Mouse (Mus musculus): ENCODE data around the gene Lmf1. TPM values are rescaled to one million over a fixed set of nuclear protein-coding genes. Genes with fewer than 3 reads are reported as not detected.

The Lmf1 gene
- total and polyA plus RNA-seq, 2 experiments from 2014 or later = 17.8 to 28.1 TPM

- TF ChIP-seq CTCF (IDR thresholded peaks at IDR 0.05; ENCODE audit: low read depth) = no peak
- Histone ChIP-seq H3K27me3 (ENCODE audit: insufficient read depth, low read length) (no peaks in the 10 kb centered on the region), H3K4me1 (ENCODE audit: insufficient read depth) (0 out of 2 replicates have a peak, but pooled peaks cover 6% of the 10 kb centered on the region), H3K4me2 (ENCODE audit: low read depth) (no peak overlapping the region), H3K36me3 (ENCODE audit: insufficient read depth) (peaks cover 9% of the 10 kb centered on the region), H3K27ac (ENCODE audit: low read depth, low read length) (no peak overlapping the region), H3K4me3 (ENCODE audit: low read depth, low read length) (no peak overlapping the region), H3K9ac (no peak overlapping the region), H3K9me3 (ENCODE audit: low read length) (no peaks in the 10 kb centered on the region)
- WGBS = 84% methylated on average over 8 of the region's 8 CpGs
- DNase-seq (no peak), ATAC-seq (no peak)
Observed at GRCm38 (mm10) chr17:25583858-25584257, 5.0 kb downstream of the Lmf1 start.

GRCm38 (mm10) chr17:25584646-25585045, 5.8 kb downstream of the Lmf1 start:
- H3K27ac ChIP-seq (ENCODE audit: low read depth, low read length) = no peak overlapping the region
- H3K9ac ChIP-seq = no peak overlapping the region
- peaks cover 9% of the 10 kb centered on the region for H3K36me3 ChIP-seq (ENCODE audit: insufficient read depth)
- WGBS = 96% methylated on average over 9 of the region's 9 CpGs
- H3K9me3 ChIP-seq (ENCODE audit: low read length) = no peaks in the 10 kb centered on the region
- ATAC-seq (no peak), DNase-seq (no peak)
- TF ChIP-seq CTCF (IDR thresholded peaks at IDR 0.05; ENCODE audit: low read depth) = no peak
- no peak overlapping the region for H3K4me3 ChIP-seq (ENCODE audit: low read depth, low read length)
- H3K27me3 ChIP-seq (ENCODE audit: insufficient read depth, low read length) = no peaks in the 10 kb centered on the region
- no peak overlapping the region for H3K4me2 ChIP-seq (ENCODE audit: low read depth)
- 0 out of 2 replicates have a peak, but pooled peaks cover 5% of the 10 kb centered on the region for H3K4me1 ChIP-seq (ENCODE audit: insufficient read depth)

- H3K36me3 ChIP-seq (ENCODE audit: insufficient read depth) = peaks cover 9% of the 10 kb centered on the region
- ATAC-seq (no peak), DNase-seq (no peak)
- no peak overlapping the region for H3K27ac ChIP-seq (ENCODE audit: low read depth, low read length)
- TF ChIP-seq CTCF (IDR thresholded peaks at IDR 0.05; ENCODE audit: low read depth) = no peak
- H3K9ac ChIP-seq = no peak overlapping the region
- WGBS = 95% methylated on average over 6 of the region's 6 CpGs
- no peaks in the 10 kb centered on the region for H3K27me3 ChIP-seq (ENCODE audit: insufficient read depth, low read length)
- H3K4me3 ChIP-seq (ENCODE audit: low read depth, low read length) = no peak overlapping the region
- H3K4me1 ChIP-seq (ENCODE audit: insufficient read depth) = no peaks in the 10 kb centered on the region
- H3K9me3 ChIP-seq (ENCODE audit: low read length) = no peaks in the 10 kb centered on the region
- no peak overlapping the region for H3K4me2 ChIP-seq (ENCODE audit: low read depth)
Observed at GRCm38 (mm10) chr17:25590068-25590467, 11.2 kb downstream of the Lmf1 start.

GRCm38 (mm10) chr17:25590985-25591384, 12.1 kb downstream of the Lmf1 start:
- Histone ChIP-seq H3K9me3 (ENCODE audit: low read length) (no peaks in the 10 kb centered on the region), H3K9ac (no peak overlapping the region), H3K4me3 (ENCODE audit: low read depth, low read length) (no peak overlapping the region), H3K4me1 (ENCODE audit: insufficient read depth) (no peaks in the 10 kb centered on the region), H3K27ac (ENCODE audit: low read depth, low read length) (no peak overlapping the region), H3K27me3 (ENCODE audit: insufficient read depth, low read length) (no peaks in the 10 kb centered on the region), H3K4me2 (ENCODE audit: low read depth) (no peak overlapping the region), H3K36me3 (ENCODE audit: insufficient read depth) (0 out of 2 replicates have a peak, but pooled peaks cover 4% of the 10 kb centered on the region)
- ATAC-seq = no peak
- WGBS = 90% methylated on average over 4 of the region's 4 CpGs
- peak; percentile 27; the same call in 1 of the 2 replicates for TF ChIP-seq CTCF (IDR thresholded peaks at IDR 0.05; ENCODE audit: low read depth)
- no peak for DNase-seq

GRCm38 (mm10) chr17:25592336-25592735, 13.5 kb downstream of the Lmf1 start:
- 91% methylated on average over 6 of the region's 6 CpGs for WGBS
- Histone ChIP-seq H3K27ac (ENCODE audit: low read depth, low read length) (no peak overlapping the region), H3K4me3 (ENCODE audit: low read depth, low read length) (no peak overlapping the region), H3K4me1 (ENCODE audit: insufficient read depth) (no peaks in the 10 kb centered on the region), H3K36me3 (ENCODE audit: insufficient read depth) (0 out of 2 replicates have a peak, but pooled peaks cover 3% of the 10 kb centered on the region), H3K4me2 (ENCODE audit: low read depth) (no peak overlapping the region), H3K9me3 (ENCODE audit: low read length) (no peaks in the 10 kb centered on the region), H3K9ac (no peak overlapping the region), H3K27me3 (ENCODE audit: insufficient read depth, low read length) (no peaks in the 10 kb centered on the region)
- no peak for DNase-seq
- TF ChIP-seq CTCF (IDR thresholded peaks at IDR 0.05; ENCODE audit: low read depth) = no peak
- ATAC-seq = no peak

- H3K27ac ChIP-seq (ENCODE audit: low read depth, low read length) = no peak overlapping the region
- no peak for TF ChIP-seq CTCF (IDR thresholded peaks at IDR 0.05; ENCODE audit: low read depth)
- no peaks in the 10 kb centered on the region for H3K4me1 ChIP-seq (ENCODE audit: insufficient read depth)
- H3K4me3 ChIP-seq (ENCODE audit: low read depth, low read length) = no peak overlapping the region
- no peak for DNase-seq
- H3K4me2 ChIP-seq (ENCODE audit: low read depth) = no peak overlapping the region
- H3K9ac ChIP-seq = no peak overlapping the region
- H3K36me3 ChIP-seq (ENCODE audit: insufficient read depth) = no peaks in the 10 kb centered on the region
- no peak for ATAC-seq
- no peaks in the 10 kb centered on the region for H3K9me3 ChIP-seq (ENCODE audit: low read length)
- WGBS = 57% methylated on average over 22 of the region's 22 CpGs
- H3K27me3 ChIP-seq (ENCODE audit: insufficient read depth, low read length) = no peaks in the 10 kb centered on the region
Observed at GRCm38 (mm10) chr17:25593411-25594261, 14.8 kb downstream of the Lmf1 start.

- H3K9ac ChIP-seq = no peak overlapping the region
- H3K36me3 ChIP-seq (ENCODE audit: insufficient read depth) = no peaks in the 10 kb centered on the region
- TF ChIP-seq CTCF (IDR thresholded peaks at IDR 0.05; ENCODE audit: low read depth) = no peak
- 81% methylated on average over 5 of the region's 5 CpGs for WGBS
- no peaks in the 10 kb centered on the region for H3K9me3 ChIP-seq (ENCODE audit: low read length)
- no peaks in the 10 kb centered on the region for H3K4me1 ChIP-seq (ENCODE audit: insufficient read depth)
- ATAC-seq (no peak), DNase-seq (no peak)
- no peak overlapping the region for H3K4me3 ChIP-seq (ENCODE audit: low read depth, low read length)
- no peak overlapping the region for H3K4me2 ChIP-seq (ENCODE audit: low read depth)
- H3K27me3 ChIP-seq (ENCODE audit: insufficient read depth, low read length) = no peaks in the 10 kb centered on the region
- no peak overlapping the region for H3K27ac ChIP-seq (ENCODE audit: low read depth, low read length)
Observed at GRCm38 (mm10) chr17:25595495-25595894, 16.6 kb downstream of the Lmf1 start.
